Mouse (Mus musculus): ENCODE measurements around the gene Gm3448. TPM values are rescaled to one million over a fixed set of nuclear protein-coding genes. Genes with fewer than 3 reads are reported as not detected.
"Not testable (repeated sequence)": the region's sequence is repeated elsewhere in the genome, so short reads cannot be mapped to it uniquely, and the experiment has no call there.

Gm3448 gene
- polyA plus RNA-seq, 1 experiment = 0.90 TPM

DNA sequence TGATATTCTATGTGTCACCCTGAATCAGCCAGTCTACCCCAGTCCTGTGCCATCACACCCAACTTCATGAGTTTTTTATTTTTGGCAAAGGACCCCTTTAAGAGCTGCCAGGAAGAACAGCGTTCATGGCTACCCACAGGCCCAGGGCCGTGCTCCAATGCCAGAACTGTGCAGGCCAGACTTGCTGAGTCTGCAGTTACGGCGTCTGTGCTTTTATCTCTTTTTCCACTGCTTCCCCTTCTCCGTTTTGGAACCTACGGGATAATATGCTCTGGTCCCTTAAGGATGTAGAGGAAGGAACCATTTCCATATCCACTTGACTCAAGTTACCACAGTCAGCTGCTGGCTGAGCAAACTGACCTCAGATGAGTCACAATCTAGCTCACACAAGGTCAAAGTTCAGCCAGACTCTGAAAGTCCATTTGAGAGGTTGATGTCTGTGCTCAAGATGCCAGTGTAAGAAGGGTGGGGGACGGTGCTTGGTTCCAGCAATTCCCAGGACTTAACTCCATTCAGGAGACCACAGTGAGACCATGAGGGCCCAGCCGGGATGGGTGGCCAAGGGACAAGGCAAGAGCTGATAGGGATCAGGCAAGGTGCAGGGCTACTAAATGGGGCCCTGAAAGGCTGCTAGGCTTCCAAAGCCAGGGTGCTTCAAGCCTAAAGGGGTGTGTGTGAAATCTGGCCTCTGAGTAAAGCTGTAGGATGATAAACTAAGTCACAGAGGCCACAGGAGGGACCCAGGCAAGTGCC lies 26.9 kb upstream of the Gm3448 start:
- TF ChIP-seq POLR2A (IDR thresholded peaks at IDR 0.05; ENCODE audit: borderline replicate concordance, extremely low read depth, low read depth, low read length) (no peak), CTCF (IDR thresholded peaks at IDR 0.05; ENCODE audit: insufficient read depth, low read length) (no peak)
- DNase-seq = no peak
- WGBS = 60% methylated on average over 8 of the region's 8 CpGs
- Histone ChIP-seq H3K4me3 (replicated peaks; ENCODE audit: extremely low read depth, low read depth, low read length) (no peak overlapping the region), H3K4me1 (ENCODE audit: control insufficient read depth, insufficient read depth, low read length) (peaks cover 5% of the 10 kb centered on the region)

GRCm38 (mm10) chr17:15066911-15067310 lies 25.6 kb upstream of the Gm3448 start:
- no peak for TF ChIP-seq POLR2A (IDR thresholded peaks at IDR 0.05; ENCODE audit: borderline replicate concordance, extremely low read depth, low read depth, low read length)
- no peak for TF ChIP-seq CTCF (IDR thresholded peaks at IDR 0.05; ENCODE audit: insufficient read depth, low read length)
- H3K4me1 ChIP-seq (ENCODE audit: control insufficient read depth, insufficient read depth, low read length) = peaks cover 5% of the 10 kb centered on the region
- DNase-seq = no peak
- no peak overlapping the region for H3K4me3 ChIP-seq (replicated peaks; ENCODE audit: extremely low read depth, low read depth, low read length)
- 89% methylated on average over 1 of the region's 1 CpGs for WGBS

DNA sequence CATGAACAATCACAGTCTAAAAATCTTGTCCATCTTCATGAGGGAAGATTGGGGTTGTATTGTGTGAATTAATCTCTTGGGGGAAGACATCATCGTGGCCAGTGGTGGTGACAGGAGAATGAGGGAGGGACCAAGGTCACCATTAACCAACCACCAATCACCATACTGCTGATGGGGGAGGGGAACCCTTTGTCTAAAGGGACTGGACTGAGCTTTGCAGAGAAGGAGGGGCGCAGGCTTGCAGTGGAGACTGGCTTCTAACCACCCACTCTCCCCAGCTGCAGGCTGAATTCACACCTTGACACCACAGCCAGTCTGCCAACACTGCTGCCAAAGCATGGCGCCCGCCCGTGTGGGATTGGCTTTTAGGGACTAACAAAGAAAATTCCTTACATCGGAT lies 24.7 kb upstream of the Gm3448 start:
- TF ChIP-seq CTCF (IDR thresholded peaks at IDR 0.05; ENCODE audit: insufficient read depth, low read length) (no peak), POLR2A (IDR thresholded peaks at IDR 0.05; ENCODE audit: borderline replicate concordance, extremely low read depth, low read depth, low read length) (no peak)
- no peak overlapping the region for H3K4me3 ChIP-seq (replicated peaks; ENCODE audit: extremely low read depth, low read depth, low read length)
- 66% methylated on average over 6 of the region's 6 CpGs for WGBS
- peaks cover 5% of the 10 kb centered on the region for H3K4me1 ChIP-seq (ENCODE audit: control insufficient read depth, insufficient read depth, low read length)
- DNase-seq = no peak

DNA sequence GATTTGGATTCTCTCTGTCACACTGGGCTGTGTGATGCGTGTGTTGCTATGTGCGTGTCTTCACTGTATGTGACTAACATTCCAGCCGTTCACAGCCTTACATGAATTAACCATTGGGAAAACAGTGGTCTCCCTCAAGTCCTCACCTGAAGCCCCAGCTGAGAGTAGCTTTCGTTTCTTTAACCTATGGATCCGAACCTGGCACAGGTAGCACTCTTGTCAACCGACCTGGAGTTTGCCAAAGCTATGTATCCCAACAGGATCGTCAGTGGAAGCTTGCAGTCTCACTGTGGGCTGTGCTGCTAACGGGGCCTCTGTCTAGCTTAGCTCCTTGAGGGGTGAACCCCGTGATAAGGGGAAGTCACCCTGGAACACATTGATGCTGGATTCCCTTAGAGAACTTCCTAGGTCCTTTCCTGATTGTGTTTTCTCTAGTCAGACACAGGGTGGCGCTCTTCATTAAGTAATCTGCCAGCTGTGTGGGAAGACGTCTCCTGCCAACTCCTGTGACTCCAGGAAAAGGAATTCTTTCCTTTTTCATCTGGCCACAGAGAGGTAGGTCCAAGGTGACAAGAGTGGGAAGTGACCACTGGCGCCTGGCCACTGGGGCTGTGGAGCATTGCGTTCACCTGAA lies 24.2 kb upstream of the Gm3448 start:
- TF ChIP-seq CTCF (IDR thresholded peaks at IDR 0.05; ENCODE audit: insufficient read depth, low read length) = peak; percentile 17; the same call in 1 of the 2 replicates
- no peak for TF ChIP-seq POLR2A (IDR thresholded peaks at IDR 0.05; ENCODE audit: borderline replicate concordance, extremely low read depth, low read depth, low read length)
- Histone ChIP-seq H3K4me1 (ENCODE audit: control insufficient read depth, insufficient read depth, low read length) (peaks cover 5% of the 10 kb centered on the region), H3K4me3 (replicated peaks; ENCODE audit: extremely low read depth, low read depth, low read length) (no peak overlapping the region)
- peak; percentile 64 for DNase-seq
- 43% methylated on average over 13 of the region's 13 CpGs for WGBS

DNA sequence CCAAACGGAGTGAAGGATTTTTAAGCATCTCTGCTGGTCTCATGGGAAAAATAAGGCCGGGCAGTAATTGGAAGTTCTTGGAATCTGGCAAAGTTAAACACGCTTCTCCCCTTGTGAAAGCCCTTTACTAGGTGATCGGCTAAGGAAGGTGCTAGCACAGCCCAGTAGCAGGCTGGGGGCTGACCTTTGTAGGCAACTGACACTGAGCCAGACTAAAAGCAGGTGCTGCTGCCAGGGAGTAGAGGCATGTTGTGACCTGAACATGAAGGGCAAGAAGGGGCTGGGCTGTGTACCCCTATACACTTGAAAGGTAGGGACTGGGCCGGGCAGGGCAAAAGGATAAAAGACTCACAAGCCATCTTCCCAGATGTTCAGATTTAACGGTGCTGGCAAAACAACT lies 19.0 kb upstream of the Gm3448 start:
- WGBS = 89% methylated on average over 6 of the region's 6 CpGs
- no peak for DNase-seq
- no peaks in the 10 kb centered on the region for H3K4me1 ChIP-seq (ENCODE audit: control insufficient read depth, insufficient read depth, low read length)
- TF ChIP-seq CTCF (IDR thresholded peaks at IDR 0.05; ENCODE audit: insufficient read depth, low read length) = no peak
- TF ChIP-seq POLR2A (IDR thresholded peaks at IDR 0.05; ENCODE audit: borderline replicate concordance, extremely low read depth, low read depth, low read length) = no peak
- H3K4me3 ChIP-seq (replicated peaks; ENCODE audit: extremely low read depth, low read depth, low read length) = no peak overlapping the region

- TF ChIP-seq CTCF (IDR thresholded peaks at IDR 0.05; ENCODE audit: insufficient read depth, low read length) = no peak
- WGBS = 95% methylated on average over 14 of the region's 14 CpGs
- DNase-seq = no peak
- Histone ChIP-seq H3K4me1 (ENCODE audit: control insufficient read depth, insufficient read depth, low read length) (no peaks in the 10 kb centered on the region), H3K4me3 (replicated peaks; ENCODE audit: extremely low read depth, low read depth, low read length) (no peak overlapping the region)
Observed at GRCm38 (mm10) chr17:15059646-15060045, 18.3 kb upstream of the Gm3448 start.

DNA sequence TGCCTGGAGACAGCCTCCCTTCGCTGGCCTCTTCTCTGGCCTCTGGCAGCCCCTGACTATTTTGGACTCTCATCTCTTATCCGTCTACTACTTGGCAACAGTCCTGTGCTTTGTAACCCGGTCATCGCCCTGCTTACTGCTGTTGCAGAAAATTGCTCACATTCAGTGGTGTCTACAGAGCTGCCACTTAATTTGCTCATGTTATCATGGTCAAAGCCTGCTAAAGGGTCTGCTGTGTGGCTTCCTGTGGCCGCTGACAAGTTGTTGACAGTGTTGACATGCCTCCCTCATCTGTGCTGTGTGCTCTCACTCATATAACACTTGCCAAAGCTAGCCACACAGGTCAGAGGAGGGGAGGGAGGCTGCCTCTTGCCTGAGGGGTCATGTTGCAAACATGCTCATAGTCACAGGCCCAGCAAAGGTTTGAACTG lies 16.8 kb upstream of the Gm3448 start:
- Histone ChIP-seq H3K4me1 (ENCODE audit: control insufficient read depth, insufficient read depth, low read length) (no peaks in the 10 kb centered on the region), H3K4me3 (replicated peaks; ENCODE audit: extremely low read depth, low read depth, low read length) (no peak overlapping the region)
- TF ChIP-seq CTCF (IDR thresholded peaks at IDR 0.05; ENCODE audit: insufficient read depth, low read length) (no peak), POLR2A (IDR thresholded peaks at IDR 0.05; ENCODE audit: borderline replicate concordance, extremely low read depth, low read depth, low read length) (no peak)
- DNase-seq = no peak
- WGBS = 73% methylated on average over 5 of the region's 5 CpGs

DNA sequence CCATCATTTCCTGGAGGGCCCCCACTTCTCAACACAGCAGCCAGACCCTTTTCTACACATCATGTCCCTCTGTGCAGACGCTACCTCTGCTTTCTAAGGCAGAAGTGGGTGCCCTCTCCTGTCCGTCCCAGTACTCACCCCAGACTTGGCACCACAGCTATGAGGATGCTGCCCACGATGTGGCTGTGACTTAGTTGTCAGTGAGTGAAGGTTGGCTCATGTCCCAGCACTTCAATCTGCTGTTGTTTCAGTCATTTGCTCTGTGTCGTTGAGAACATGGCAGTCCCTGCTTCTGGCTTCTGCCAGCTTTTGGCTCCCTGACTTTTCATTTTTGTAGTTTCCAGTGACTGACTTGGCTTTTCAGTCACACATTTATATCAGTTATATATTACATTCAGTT lies 14.6 kb upstream of the Gm3448 start:
- 73% methylated on average over 4 of the region's 4 CpGs for WGBS
- DNase-seq = no peak
- no peak overlapping the region for H3K4me3 ChIP-seq (replicated peaks; ENCODE audit: extremely low read depth, low read depth, low read length)
- no peak for TF ChIP-seq POLR2A (IDR thresholded peaks at IDR 0.05; ENCODE audit: borderline replicate concordance, extremely low read depth, low read depth, low read length)
- no peak for TF ChIP-seq CTCF (IDR thresholded peaks at IDR 0.05; ENCODE audit: insufficient read depth, low read length)
- no peaks in the 10 kb centered on the region for H3K4me1 ChIP-seq (ENCODE audit: control insufficient read depth, insufficient read depth, low read length)

GRCm38 (mm10) chr17:15053829-15054200 lies 12.5 kb upstream of the Gm3448 start:
- DNase-seq; H3K4me1 ChIP-seq (ENCODE audit: control insufficient read depth, insufficient read depth, low read length); H3K4me3 ChIP-seq (replicated peaks; ENCODE audit: extremely low read depth, low read depth, low read length): not testable (repeated sequence)
- 78% methylated on average over 13 of the region's 13 CpGs for WGBS

DNA sequence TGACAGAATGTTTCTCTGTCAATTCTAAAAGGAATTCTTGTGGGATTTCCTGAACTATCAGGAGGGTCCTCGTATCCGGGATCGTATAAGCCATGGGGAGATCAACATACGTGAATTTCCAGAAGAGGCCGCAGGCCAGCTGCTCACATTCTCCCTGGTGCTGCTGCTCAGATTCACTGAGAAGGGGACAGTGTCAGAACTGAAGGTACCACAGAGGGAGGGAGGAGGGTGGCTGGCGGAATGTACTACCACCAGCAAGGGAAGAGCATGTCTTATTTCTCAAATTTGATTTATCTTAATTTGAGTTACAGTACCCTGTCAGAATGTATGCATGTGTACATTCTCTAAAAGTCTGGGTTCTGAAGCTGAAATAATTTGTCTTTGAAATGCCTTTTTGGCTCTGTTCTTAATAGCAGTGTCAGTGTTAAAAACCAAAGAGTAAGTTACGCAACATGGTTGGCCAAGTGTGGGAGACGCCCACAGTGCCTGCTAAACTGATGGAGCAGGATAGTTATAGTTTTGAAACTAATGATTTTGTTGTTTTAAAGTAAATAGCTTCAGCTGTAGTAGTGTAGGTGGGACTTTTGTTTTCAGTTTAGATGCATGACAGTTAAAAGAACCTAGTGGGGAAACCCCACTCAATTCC lies 12.0 kb upstream of the Gm3448 start:
- not testable (repeated sequence) for H3K4me1 ChIP-seq (ENCODE audit: control insufficient read depth, insufficient read depth, low read length); DNase-seq; H3K4me3 ChIP-seq (replicated peaks; ENCODE audit: extremely low read depth, low read depth, low read length)
- 78% methylated on average over 6 of the region's 8 CpGs for WGBS

DNA sequence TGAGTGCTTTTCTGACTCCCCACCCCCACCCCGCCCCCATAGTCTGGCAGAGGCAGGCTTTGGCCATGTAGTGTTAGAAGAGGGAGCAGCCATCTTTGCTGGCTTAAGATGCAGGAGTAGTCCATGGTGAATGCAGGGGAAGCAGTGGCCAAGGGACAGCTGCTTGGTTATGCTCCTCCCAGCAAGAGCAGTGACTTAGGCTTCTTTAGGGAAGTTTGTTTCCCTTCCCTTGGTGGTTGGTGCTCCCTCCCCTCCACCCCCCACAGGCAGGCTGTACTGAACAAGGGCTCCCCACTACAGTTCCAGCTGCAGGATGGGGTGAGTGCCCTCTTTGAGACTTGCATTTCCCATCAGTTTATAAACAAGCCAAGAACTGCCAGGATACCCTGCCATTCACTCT lies 11.4 kb upstream of the Gm3448 start:
- 70% methylated on average over 1 of the region's 1 CpGs for WGBS
- not testable (repeated sequence) for H3K4me3 ChIP-seq (replicated peaks; ENCODE audit: extremely low read depth, low read depth, low read length); H3K4me1 ChIP-seq (ENCODE audit: control insufficient read depth, insufficient read depth, low read length); DNase-seq

GRCm38 (mm10) chr17:15050338-15050737 lies 9.0 kb upstream of the Gm3448 start:
- no CpG with 5 or more reads among the region's 1 CpGs for WGBS
- H3K4me3 ChIP-seq (replicated peaks; ENCODE audit: extremely low read depth, low read depth, low read length); H3K4me1 ChIP-seq (ENCODE audit: control insufficient read depth, insufficient read depth, low read length); DNase-seq: not testable (repeated sequence)

DNA sequence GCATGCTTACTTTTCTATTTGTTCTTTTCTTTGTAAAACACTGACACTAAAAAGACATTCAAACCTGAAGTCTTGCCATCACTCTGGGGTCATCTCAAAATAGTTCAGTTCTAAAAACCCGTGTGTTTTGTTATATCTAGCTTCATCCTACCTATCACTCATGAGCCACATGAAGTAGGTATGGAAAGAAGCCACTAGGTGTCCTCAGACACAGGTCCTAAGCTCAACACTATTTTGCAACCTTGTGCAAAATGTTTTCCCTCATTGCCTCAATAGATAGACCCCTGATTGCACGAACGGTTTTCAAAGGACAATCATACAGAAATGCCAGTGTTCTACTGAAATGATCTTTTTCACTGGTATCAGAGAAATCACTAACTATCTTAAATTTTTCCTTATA lies 882 bp downstream of the Gm3448 start:
- H3K4me3 ChIP-seq (replicated peaks; ENCODE audit: extremely low read depth, low read depth, low read length); H3K4me1 ChIP-seq (ENCODE audit: control insufficient read depth, insufficient read depth, low read length); DNase-seq: not testable (repeated sequence)
- WGBS = no CpG with 5 or more reads among the region's 3 CpGs

DNA sequence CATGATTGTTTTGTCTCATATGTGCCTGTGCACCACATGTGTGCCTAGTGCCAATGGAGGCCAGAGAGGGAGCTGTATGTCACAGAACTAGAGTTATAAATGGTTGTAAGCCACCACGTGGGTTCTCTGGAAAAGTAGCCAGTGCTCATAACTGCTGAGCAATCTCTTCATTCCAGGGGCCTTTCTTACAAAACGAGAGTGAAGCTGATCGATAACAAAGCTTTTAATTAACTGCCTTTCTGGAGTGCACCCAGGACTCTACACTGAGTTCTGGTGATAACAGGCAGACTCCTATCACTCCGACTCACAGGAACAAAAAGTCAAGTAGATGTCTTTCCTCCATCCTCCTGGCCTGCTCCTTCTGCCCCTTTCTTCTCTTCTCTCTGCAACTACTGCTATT lies 9.9 kb downstream of the Gm3448 start:
- DNase-seq; H3K4me3 ChIP-seq (replicated peaks; ENCODE audit: extremely low read depth, low read depth, low read length); H3K4me1 ChIP-seq (ENCODE audit: control insufficient read depth, insufficient read depth, low read length): not testable (repeated sequence)
- no CpG with 5 or more reads among the region's 4 CpGs for WGBS

Data from lung, adult 2 months (tissue).